Mouse (Mus musculus) left cerebral cortex, postnatal 25 days (tissue): Measurements from ENCODE around the gene Cfap73. TPM values are rescaled to one million over a fixed set of nuclear protein-coding genes. Genes with fewer than 3 reads are reported as not detected.

Experiments
- DNase-seq, 2 experiments: peaks; one replicate each; pipeline ENCODE4 v3.0.0; 2022; ENCODE audit warnings: low spot score in 2 of 2, mixed read lengths in 1 of 2
- intact Hi-C: fragments of 180-260 bp; cut with DNase I; formaldehyde crosslinking; loops from one replicate; pipeline ENCODE4 v1.15.1; 2025
- total RNA-seq, 2 experiments: library from RNA; stranded (reverse); gene quantifications; 2 replicates each; pipeline ENCODE4 v1.2.3; 2021

Cfap73 gene
- total RNA-seq = not detected

GRCm38 (mm10) chr5:120634131-120634530 lies at the start of gene Cfap73:
TSS of gene Cfap73 (minus strand) at chr5:120634235.
- DNase-seq = no peak
- intact Hi-C loops = no loop called here

- intact Hi-C loops = no loop called here
Measured at GRCm38 (mm10) chr5:120682982-120683771, 49.1 kb upstream of the Cfap73 start.

GRCm38 (mm10) chr5:120680918-120681317 lies 46.9 kb upstream of the Cfap73 start:
- DNase-seq = peak in 1 of 2 experiments; percentile 44
- intact Hi-C loops = loop anchor here (1.0 kb wide), 1 partner anchor 33 kb away; no protein-coding TSS in a partner anchor

More at GRCm38 (mm10) chr5:120682982-120683771, 49.1 kb upstream of the Cfap73 start:
- DNase-seq = no peak

GRCm38 (mm10) chr5:120679676-120680555 lies 45.9 kb upstream of the Cfap73 start:
- DNase-seq = peak; percentile 93 to 98
- intact Hi-C loops = loop anchor here (1.0 to 10.0 kb wide), 2 partner anchors 34 to 175 kb away; partner anchors contain the start of gene Plbd2

- DNase-seq = no peak
- intact Hi-C loops = loop anchor here (10.0 kb wide), 1 partner anchor 173 kb away; the partner anchor contains the start of gene Plbd2
Measured at GRCm38 (mm10) chr5:120677516-120677915, 43.5 kb upstream of the Cfap73 start.

GRCm38 (mm10) chr5:120674229-120675145 lies 40.5 kb upstream of the Cfap73 start:
- no peak for DNase-seq
- intact Hi-C loops = loop anchor here (1.0 to 10.0 kb wide), 2 partner anchors 74 to 170 kb away; partner anchors contain the start of gene Plbd2

GRCm38 (mm10) chr5:120673626-120674025 lies 39.6 kb upstream of the Cfap73 start:
- DNase-seq = peak; percentile 65 to 82
- intact Hi-C loops = loop anchor here (1.0 to 10.0 kb wide), 2 partner anchors 53 to 169 kb away; partner anchors contain the start of gene Plbd2

GRCm38 (mm10) chr5:120671865-120672264 lies 37.8 kb upstream of the Cfap73 start:
- no peak for DNase-seq
- intact Hi-C loops = loop anchor here (10.0 kb wide), 1 partner anchor 167 kb away; the partner anchor contains the start of gene Plbd2

GRCm38 (mm10) chr5:120670132-120670531 lies 36.1 kb upstream of the Cfap73 start:
- intact Hi-C loops = loop anchor here (10.0 kb wide), 1 partner anchor 165 kb away; the partner anchor contains the start of gene Plbd2
- DNase-seq = no peak

- intact Hi-C loops = no loop called here
- DNase-seq = no peak
Measured at GRCm38 (mm10) chr5:120668761-120669160, 34.7 kb upstream of the Cfap73 start.

- intact Hi-C loops = no loop called here
- DNase-seq = no peak
Measured at GRCm38 (mm10) chr5:120664888-120665287, 30.9 kb upstream of the Cfap73 start.

- intact Hi-C loops = no loop called here
- peak; percentile 65 to 67 for DNase-seq
Measured at GRCm38 (mm10) chr5:120660816-120661215, 26.8 kb upstream of the Cfap73 start.

- intact Hi-C loops = loop anchor here (1.0 kb wide), 1 partner anchor 8 kb away; the partner anchor contains the start of gene Rasal1
- peak; percentile 66 to 92 for DNase-seq
Measured at GRCm38 (mm10) chr5:120656281-120656751, 22.3 kb upstream of the Cfap73 start.

GRCm38 (mm10) chr5:120653873-120654272 lies 19.8 kb upstream of the Cfap73 start:
- no peak for DNase-seq
- intact Hi-C loops = no loop called here

GRCm38 (mm10) chr5:120652915-120653701 lies 19.1 kb upstream of the Cfap73 start:
- DNase-seq = peak; percentile 45 to 58
- intact Hi-C loops = no loop called here

- intact Hi-C loops = no loop called here
- no peak for DNase-seq
Measured at GRCm38 (mm10) chr5:120651230-120651629, 17.2 kb upstream of the Cfap73 start.

GRCm38 (mm10) chr5:120649938-120650337 lies 15.9 kb upstream of the Cfap73 start:
- intact Hi-C loops = loop anchor here (2.0 kb wide), 1 partner anchor 29 kb away; no protein-coding TSS in a partner anchor
- DNase-seq = no peak
